Mouse (Mus musculus): ENCODE results near the gene Mterf1a. TPM values are rescaled to one million over a fixed set of nuclear protein-coding genes. Genes with fewer than 3 reads are reported as not detected.

Mterf1a gene
- 2.1 and 2.3 TPM in 2 replicates for polyA plus RNA-seq (2012; rRNA removed)

GRCm38 (mm10) chr5:3893459-3894293 lies at the start of gene Mterf1a:
Mterf1a (minus strand) TSS chr5:3893933.

GRCm38 (mm10) chr5:3927801-3928689 lies 34.3 kb upstream of the Mterf1a start, which contains the start of gene Akap9:
Akap9 (plus strand) TSS chr5:3928054.

GRCm38 (mm10) chr5:3845026-3845425 lies 48.7 kb downstream of the Mterf1a start, which contains the start of gene Lrrd1:
Lrrd1 (plus strand) TSS chr5:3845173.

Other genes with a start within 250 kb of the Mterf1a start
- not detected in 2 replicates for gene Tmbim7, start 242.8 kb downstream of the Mterf1a start, polyA plus RNA-seq (2012; rRNA removed)
- 24.6 and 25.6 TPM in 2 replicates for gene Gatad1, start 236.7 kb downstream of the Mterf1a start, polyA plus RNA-seq (2012; rRNA removed)
- 2.8 and 2.9 TPM in 2 replicates for gene Ankib1, start 91.0 kb downstream of the Mterf1a start, polyA plus RNA-seq (2012; rRNA removed)
- 10.2 and 10.3 TPM in 2 replicates for gene Krit1, start 90.7 kb downstream of the Mterf1a start, polyA plus RNA-seq (2012; rRNA removed)
- 0.01 TPM in 2 replicates for gene Lrrd1, start 48.8 kb downstream of the Mterf1a start, polyA plus RNA-seq (2012; rRNA removed)
- 7.4 and 9.1 TPM in 2 replicates for gene Akap9, start 34.1 kb upstream of the Mterf1a start, polyA plus RNA-seq (2012; rRNA removed)
- gene Cyp51, start 210.8 kb upstream of the Mterf1a start, polyA plus RNA-seq (2012; rRNA removed), result 54.0 and 65.5 TPM in 2 replicates